Mouse (Mus musculus) bone marrow, adult 2 months (tissue): ENCODE measurements around the gene Ryr1. TPM values are rescaled to one million over a fixed set of nuclear protein-coding genes. Genes with fewer than 3 reads are reported as not detected.

Experiments
- H3K27ac ChIP-seq: fragments of 200-500 bp; 2 replicates; pipeline ENCODE4 v1.5.1; 2012; ENCODE audit warnings: low read depth, mild to moderate bottlenecking, control low read depth, inconsistent platforms, low read length; ENCODE audit not compliant: control insufficient read depth, poor library complexity, insufficient read depth
- H3K4me1 ChIP-seq: fragments of 200-500 bp; 2 replicates; pipeline ENCODE4 v1.6.1; 2011; ENCODE audit warnings: low read length; ENCODE audit not compliant: control insufficient read depth, insufficient read depth
- H3K4me3 ChIP-seq: fragments of 200-500 bp; replicated peaks from 2 replicates; pipeline ENCODE3; 2011; ENCODE audit warnings: mild to moderate bottlenecking, low read depth, low read length, control low read depth; ENCODE audit not compliant: control insufficient read depth
- CTCF ChIP-seq: fragments of 200-500 bp; IDR thresholded peaks from 2 replicates; pipeline ENCODE4 v1.5.1; 2011; ENCODE audit warnings: low read length, control low read depth; ENCODE audit not compliant: control insufficient read depth, insufficient read depth
- POLR2A ChIP-seq: fragments of 200-500 bp; IDR thresholded peaks from 2 replicates; pipeline ENCODE4 v1.6.1; 2011; ENCODE audit warnings: low read depth, mild to moderate bottlenecking, control low read depth, low read length, borderline replicate concordance; ENCODE audit not compliant: control insufficient read depth
- WGBS: fragments of 180-500 bp; shearing (Covaris S2); methylation state at CpG from one replicate; pipeline ENCODE4 v1.1.7; 2018; 5-methylcytosine and 5-hydroxymethylcytosine counted together
- polyA plus RNA-seq: library from polyadenylated mRNA; stranded (reverse); fragments of >200 nt; gene quantifications from 2 replicates; pipeline ENCODE4 v1.2.4, GENCODE M21; 2011; ENCODE audit warnings: low replicate concordance; ENCODE audit not compliant: missing spikeins, insufficient read depth, insufficient read length

Gene Ryr1
- polyA plus RNA-seq, 1 experiment: 2.7 TPM

DNA sequence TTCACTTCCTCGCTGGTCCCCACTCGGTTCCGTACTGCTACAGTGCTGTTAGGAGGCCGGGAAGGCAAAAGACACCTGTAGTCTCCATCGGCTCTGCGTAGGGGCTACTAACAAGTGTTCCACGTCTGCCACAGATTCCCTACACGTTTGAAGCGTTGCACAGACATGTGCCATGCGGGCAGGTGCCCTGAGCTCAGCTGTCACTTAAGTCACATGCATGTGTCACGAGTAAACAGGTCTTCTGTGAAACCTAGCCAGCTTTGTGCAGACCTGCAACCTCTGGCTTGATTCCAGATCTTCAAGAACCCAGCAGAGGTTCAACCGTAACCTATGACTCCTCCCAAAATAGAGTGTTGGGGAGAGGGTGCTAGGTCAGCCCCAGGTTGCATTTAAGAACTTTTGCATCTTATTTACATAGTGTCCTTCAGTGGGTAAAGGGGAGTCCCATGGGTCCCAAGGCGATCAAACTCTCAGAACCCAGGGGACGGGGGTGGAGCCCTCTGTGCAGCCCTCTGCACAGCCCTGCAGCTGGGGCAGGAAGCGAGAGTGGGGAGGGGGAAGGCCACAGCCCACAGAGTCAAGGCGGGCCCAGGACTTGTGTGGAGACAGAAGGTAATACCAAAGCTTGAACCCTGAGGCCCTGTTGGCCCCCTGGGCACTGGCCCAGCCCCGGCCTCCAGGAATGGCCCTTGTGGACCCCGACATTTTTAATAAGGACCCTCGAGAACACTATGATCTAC, 142.5 kb downstream of the Ryr1 start:
- TF ChIP-seq POLR2A (peak; percentile 70; the same call in 1 of the 2 replicates), CTCF (no peak)
- Histone ChIP-seq H3K27ac (peak overlapping the region; percentile 88), H3K4me1 (peaks cover 2% of the 10 kb centered on the region; the same call in 1 of the 2 replicates), H3K4me3 (peak overlapping the region; percentile 83)
- under 1% methylated on average over 19 of the region's 19 CpGs for WGBS

DNA sequence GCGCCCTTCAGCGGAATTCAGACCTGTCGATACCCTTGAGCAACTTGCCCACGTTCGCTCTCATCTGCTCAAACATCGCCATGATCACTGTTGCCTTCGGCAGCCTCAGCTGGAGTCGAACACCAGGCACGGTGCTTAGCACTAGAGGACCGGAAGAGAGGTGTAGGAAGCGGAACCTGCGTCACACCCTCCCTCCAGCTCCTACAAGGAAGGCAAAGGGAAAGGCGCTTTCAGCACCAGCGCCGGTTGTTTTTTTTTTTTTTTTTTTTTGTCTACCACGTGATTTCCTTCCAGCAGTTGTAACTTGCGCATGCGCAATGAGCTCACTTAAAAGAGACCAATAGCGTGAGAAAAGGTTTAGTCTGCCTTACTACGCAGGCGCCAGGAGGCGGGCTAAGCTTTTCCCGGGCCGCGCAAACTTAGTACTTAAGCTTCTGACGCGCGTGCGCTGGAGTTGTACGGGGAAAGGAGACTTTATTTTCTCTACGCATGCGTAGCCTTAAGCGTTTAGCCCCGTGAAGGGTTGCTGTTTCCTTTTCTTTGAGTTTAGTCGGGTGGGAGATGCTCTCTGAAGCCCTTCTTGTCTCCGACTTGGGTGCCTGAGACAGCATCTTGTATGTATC, 143.2 kb downstream of the Ryr1 start, which contains the start of the genes Eif3k and Map4k1:
Gene Eif3k, minus strand, starts transcription at position 214 of the 623 bp plus-strand sequence.
Gene Map4k1, plus strand, starts transcription at position 400 of the 623 bp plus-strand sequence.
- TF ChIP-seq POLR2A (peak; percentile 49), CTCF (no peak)
- H3K4me3 ChIP-seq: peak within 1 kb of the TSS; percentile 85
- peaks cover 2% of the 10 kb centered on the region; the same call in 1 of the 2 replicates for H3K4me1 ChIP-seq
- peak within 1 kb of the TSS; percentile 88 for H3K27ac ChIP-seq
- WGBS: under 1% methylated on average over 36 of the region's 36 CpGs

DNA sequence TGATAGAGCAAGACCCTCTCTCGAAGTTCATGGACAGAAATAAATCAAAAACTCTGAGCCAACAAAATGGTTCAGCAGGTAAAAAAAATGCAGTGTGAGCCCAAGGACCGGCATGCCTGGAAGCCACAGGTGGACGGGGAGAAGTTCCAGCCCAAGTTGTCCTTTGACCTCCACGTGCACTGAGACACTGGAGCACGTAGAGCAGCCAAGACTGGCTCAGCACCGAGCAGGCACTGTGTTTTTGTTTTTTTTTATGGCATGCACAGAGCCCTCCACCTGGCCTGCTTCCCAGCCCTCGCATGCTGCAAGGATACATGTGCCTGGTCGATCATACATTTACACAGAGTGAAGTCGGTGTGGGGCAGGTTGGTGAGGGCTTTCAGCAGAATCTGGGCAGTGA, 147.4 kb downstream of the Ryr1 start:
- Histone ChIP-seq H3K27ac (no peak overlapping the region), H3K4me3 (no peak overlapping the region), H3K4me1 (no peaks in the 10 kb centered on the region; the same call in 1 of the 2 replicates)
- TF ChIP-seq CTCF (no peak), POLR2A (no peak)
- WGBS: 90% methylated on average over 9 of the region's 9 CpGs

DNA sequence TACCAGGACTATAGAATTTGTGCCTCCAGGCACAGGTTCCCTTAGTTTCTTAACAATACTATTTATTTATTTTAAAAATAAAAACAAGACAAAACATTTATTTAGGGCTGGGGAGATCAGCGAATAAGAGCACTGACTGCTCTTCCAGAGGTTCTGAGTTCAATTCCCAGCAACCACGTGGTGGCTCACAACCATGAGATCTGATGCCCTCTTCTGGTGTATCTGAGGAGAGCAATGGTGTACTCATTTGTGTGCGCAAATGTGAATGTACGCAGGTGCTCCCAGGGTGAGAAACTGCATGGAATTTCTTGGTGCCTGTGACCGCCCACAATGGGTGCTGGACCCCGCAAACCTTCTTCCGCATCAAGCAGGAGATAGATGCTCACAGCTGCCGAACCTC, 152.0 kb downstream of the Ryr1 start:
- 78% methylated on average over 8 of the region's 8 CpGs for WGBS
- no peak overlapping the region for H3K4me3 ChIP-seq
- no peak overlapping the region for H3K27ac ChIP-seq
- TF ChIP-seq POLR2A (no peak), CTCF (peak; percentile 16; the same call in 1 of the 2 replicates)
- no peaks in the 10 kb centered on the region for H3K4me1 ChIP-seq

DNA sequence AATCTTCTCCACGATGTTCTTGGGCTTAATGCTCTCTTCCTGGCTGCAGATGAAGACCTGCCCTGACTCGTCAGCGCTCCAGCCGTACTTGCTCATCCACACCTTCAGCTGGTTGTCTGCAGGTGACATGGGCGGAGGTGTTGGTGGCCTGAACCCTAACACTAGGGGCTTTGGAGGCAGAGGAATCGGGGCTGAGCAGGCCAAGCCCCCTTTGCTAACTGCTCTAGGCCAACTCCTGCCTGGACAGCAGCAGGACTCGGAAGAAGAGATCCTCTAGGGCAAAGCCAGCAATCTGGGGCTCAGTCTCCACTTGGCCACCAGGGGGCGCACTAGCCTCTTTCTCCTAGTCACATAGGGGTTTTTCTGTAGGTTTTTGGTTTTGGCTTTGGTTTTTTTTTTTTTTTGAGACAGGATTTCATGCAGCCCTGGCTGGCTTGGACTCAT, 152.4 kb downstream of the Ryr1 start:
- Histone ChIP-seq H3K4me1 (no peaks in the 10 kb centered on the region), H3K27ac (no peak overlapping the region), H3K4me3 (no peak overlapping the region)
- 68% methylated on average over 8 of the region's 8 CpGs for WGBS
- TF ChIP-seq POLR2A: no peak
- peak; percentile 85 for TF ChIP-seq CTCF

DNA sequence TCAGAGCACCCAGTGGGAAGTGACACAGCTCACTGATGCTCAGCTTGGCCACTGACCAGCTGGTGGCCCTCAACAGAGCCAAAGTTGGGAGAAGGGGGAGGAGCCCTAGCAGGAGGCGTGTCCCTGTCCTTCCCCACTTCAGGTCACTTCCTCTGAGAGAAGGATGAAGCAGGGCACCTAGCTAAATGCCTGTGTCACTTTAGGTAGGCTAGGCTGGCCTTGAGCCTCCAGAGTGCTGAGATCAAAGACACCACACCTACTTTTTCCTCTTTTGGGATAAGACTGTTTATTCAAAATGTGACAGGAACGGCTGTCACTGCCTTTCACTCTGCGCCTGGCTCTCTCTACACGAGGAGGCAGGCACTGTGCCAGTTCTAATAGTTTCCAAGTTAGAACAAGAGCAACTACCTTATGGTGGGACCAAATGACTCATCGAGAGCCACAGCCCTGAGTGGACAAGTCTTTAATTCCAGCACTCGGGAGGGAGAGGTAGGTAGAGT, 153.2 kb downstream of the Ryr1 start:
- TF ChIP-seq CTCF (no peak), POLR2A (no peak)
- WGBS: 74% methylated on average over 6 of the region's 6 CpGs
- H3K4me1 ChIP-seq: no peaks in the 10 kb centered on the region
- no peak overlapping the region for H3K27ac ChIP-seq
- no peak overlapping the region for H3K4me3 ChIP-seq

DNA sequence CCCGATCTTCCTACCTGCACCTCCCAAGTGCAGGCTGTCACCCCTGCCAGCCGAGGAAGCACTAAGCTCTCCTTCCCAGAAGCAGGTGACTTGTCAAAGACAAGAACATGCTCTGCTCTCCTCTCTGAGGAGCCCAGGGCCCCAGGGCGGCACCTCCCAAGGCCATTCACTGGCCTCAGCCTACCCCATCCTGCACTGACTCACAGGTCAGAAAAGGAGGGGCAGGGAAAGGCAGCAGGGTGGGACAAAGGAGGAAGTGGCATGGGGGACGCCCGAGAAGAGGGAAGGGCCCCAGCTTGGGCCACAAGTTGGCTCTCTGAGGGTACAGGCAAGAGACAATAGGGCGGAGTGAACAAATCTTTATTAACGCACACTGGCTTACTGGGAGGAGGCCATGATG, 153.9 kb downstream of the Ryr1 start:
- Histone ChIP-seq H3K27ac (no peak overlapping the region), H3K4me3 (no peak overlapping the region), H3K4me1 (no peaks in the 10 kb centered on the region)
- TF ChIP-seq POLR2A (no peak), CTCF (no peak)
- 62% methylated on average over 7 of the region's 7 CpGs for WGBS
